Mouse (Mus musculus) heart, embryonic 13.5 days (tissue): Measurements from ENCODE around the gene Cyp4f14. TPM values are rescaled to one million over a fixed set of nuclear protein-coding genes. Genes with fewer than 3 reads are reported as not detected.
"Not testable (repeated sequence)": the region's sequence is repeated elsewhere in the genome, so short reads cannot be mapped to it uniquely, and the experiment has no call there.

Experiments used
- ATAC-seq: fragments of 200-750 bp; cut with Nextera tagmentation; 2 replicates; pipeline ENCODE4 v1.8.0; 2017; ENCODE audit warnings: moderate TSS enrichment; ENCODE audit not compliant: insufficient number of reproducible peaks, low FRiP score, low TSS enrichment; ENCODE audit errors: extremely low read depth
- H3K27ac ChIP-seq: fragments of 300-500 bp; sonication (generic); replicated peaks from 2 replicates; pipeline ENCODE4 v1.5.1; 2015; ENCODE audit warnings: moderate library complexity, mild to moderate bottlenecking, inconsistent platforms
- H3K27me3 ChIP-seq: fragments of 300-500 bp; sonication (generic); replicated peaks from 2 replicates; pipeline ENCODE4 v1.6.1; 2015; ENCODE audit warnings: mild to moderate bottlenecking, inconsistent platforms
- H3K36me3 ChIP-seq: fragments of 300-500 bp; sonication (generic); 2 replicates; pipeline ENCODE4 v1.6.1; 2015; ENCODE audit warnings: mild to moderate bottlenecking, inconsistent platforms
- H3K4me1 ChIP-seq: fragments of 300-500 bp; sonication (generic); 2 replicates; pipeline ENCODE4 v1.6.1; 2015; ENCODE audit warnings: inconsistent platforms
- H3K4me2 ChIP-seq: fragments of 300-500 bp; sonication (generic); 2 replicates; pipeline ENCODE4 v1.6.1; 2015; ENCODE audit warnings: inconsistent platforms, mild to moderate bottlenecking, moderate library complexity
- H3K4me3 ChIP-seq: fragments of 300-500 bp; sonication (generic); 2 replicates; pipeline ENCODE4 v1.5.1; 2015; ENCODE audit warnings: moderate library complexity, mild to moderate bottlenecking, inconsistent platforms
- H3K9ac ChIP-seq: fragments of 300-500 bp; sonication (generic); 2 replicates; pipeline ENCODE4 v1.6.1; 2015; ENCODE audit warnings: inconsistent platforms, mild to moderate bottlenecking, moderate library complexity
- H3K9me3 ChIP-seq: fragments of 300-500 bp; sonication (generic); 2 replicates; pipeline ENCODE4 v1.6.1; 2016; ENCODE audit warnings: inconsistent platforms
- WGBS: fragments of 180-500 bp; shearing (Covaris S2); methylation state at CpG from one replicate; pipeline ENCODE4 v1.1.7; 2015; ENCODE audit warnings: mixed read lengths; 5-methylcytosine and 5-hydroxymethylcytosine counted together
- polyA plus RNA-seq: library from polyadenylated mRNA; unstranded; fragments of >200 nt; fragmentation: Nextera tagmentation; extraction: Ambion mirVana; gene quantifications from 2 replicates; pipeline ENCODE4 v1.2.1, GENCODE M21; 2015

Gene Cyp4f14
- polyA plus RNA-seq, 1 experiment from 2014 or later, result not detected

- Histone ChIP-seq H3K4me2 (peak within 1 kb of the TSS; percentile 86), H3K27me3 (0 out of 2 replicates have a peak, but pooled peaks cover 5% of the 10 kb centered on the region), H3K4me3 (peak within 1 kb of the TSS; percentile 89), H3K36me3 (peaks cover 15% of the 10 kb centered on the region), H3K27ac (peak within 1 kb of the TSS; percentile 88), H3K4me1 (peaks cover 10% of the 10 kb centered on the region), H3K9ac (peak within 1 kb of the TSS; percentile 97), H3K9me3 (no peaks in the 10 kb centered on the region)
- WGBS, result 12% methylated on average over 33 of the region's 33 CpGs
- peak; percentile 95 for ATAC-seq
Observed at GRCm38 (mm10) chr17:32891239-32892180, 25.6 kb downstream of the Cyp4f14 start, which contains the start of gene Zfp870. TSS of gene Zfp870 (minus strand) at chr17:32891642.

GRCm38 (mm10) chr17:32890852-32891238 is 26.3 kb downstream of the Cyp4f14 start:
- WGBS, result 4% methylated on average over 11 of the region's 11 CpGs
- no peak for ATAC-seq
- 0 out of 2 replicates have a peak, but pooled peaks cover 5% of the 10 kb centered on the region for H3K27me3 ChIP-seq
- peaks cover 15% of the 10 kb centered on the region for H3K36me3 ChIP-seq
- peaks cover 10% of the 10 kb centered on the region for H3K4me1 ChIP-seq
- H3K27ac ChIP-seq, result peak overlapping the region; percentile 88
- H3K4me3 ChIP-seq, result peak overlapping the region; percentile 89
- peak overlapping the region; percentile 86 for H3K4me2 ChIP-seq
- H3K9ac ChIP-seq, result peak overlapping the region; percentile 97
- no peaks in the 10 kb centered on the region for H3K9me3 ChIP-seq

GRCm38 (mm10) chr17:32889611-32890010 is 27.5 kb downstream of the Cyp4f14 start:
- Histone ChIP-seq H3K27ac (no peak overlapping the region), H3K9me3 (no peaks in the 10 kb centered on the region), H3K27me3 (0 out of 2 replicates have a peak, but pooled peaks cover 2% of the 10 kb centered on the region), H3K4me3 (no peak overlapping the region), H3K4me1 (peaks cover 10% of the 10 kb centered on the region), H3K36me3 (peaks cover 27% of the 10 kb centered on the region), H3K4me2 (no peak overlapping the region), H3K9ac (no peak overlapping the region)
- ATAC-seq, result no peak
- WGBS, result 93% methylated on average over 6 of the region's 6 CpGs

GRCm38 (mm10) chr17:32880320-32881218 is 36.6 kb downstream of the Cyp4f14 start:
- H3K4me3 ChIP-seq, result no peak overlapping the region
- H3K27me3 ChIP-seq, result peaks cover 16% of the 10 kb centered on the region
- H3K27ac ChIP-seq, result no peak overlapping the region
- H3K4me2 ChIP-seq, result no peak overlapping the region
- 85% methylated on average over 14 of the region's 14 CpGs for WGBS
- no peaks in the 10 kb centered on the region for H3K9me3 ChIP-seq
- no peak overlapping the region for H3K9ac ChIP-seq
- no peak for ATAC-seq
- peaks cover 5% of the 10 kb centered on the region; the same call in 1 of the 2 replicates for H3K4me1 ChIP-seq
- H3K36me3 ChIP-seq, result peaks cover 67% of the 10 kb centered on the region

- Histone ChIP-seq H3K27ac (no peak overlapping the region), H3K4me3 (no peak overlapping the region), H3K9me3 (no peaks in the 10 kb centered on the region), H3K4me2 (no peak overlapping the region), H3K9ac (no peak overlapping the region), H3K27me3 (peaks cover 16% of the 10 kb centered on the region), H3K4me1 (peaks cover 5% of the 10 kb centered on the region; the same call in 1 of the 2 replicates), H3K36me3 (peaks cover 49% of the 10 kb centered on the region)
- WGBS, result 89% methylated on average over 11 of the region's 11 CpGs
- no peak for ATAC-seq
Observed at GRCm38 (mm10) chr17:32878773-32879172, 38.4 kb downstream of the Cyp4f14 start.

GRCm38 (mm10) chr17:32877471-32878171 is 39.5 kb downstream of the Cyp4f14 start:
- Histone ChIP-seq H3K36me3 (peaks cover 38% of the 10 kb centered on the region), H3K27me3 (peaks cover 16% of the 10 kb centered on the region), H3K9ac (no peak overlapping the region), H3K4me1 (peaks cover 5% of the 10 kb centered on the region; the same call in 1 of the 2 replicates), H3K27ac (no peak overlapping the region), H3K4me2 (peak overlapping the region; percentile 57), H3K9me3 (no peaks in the 10 kb centered on the region), H3K4me3 (no peak overlapping the region; the same call in 1 of the 2 replicates)
- 4% methylated on average over 22 of the region's 22 CpGs for WGBS
- no peak for ATAC-seq

- Histone ChIP-seq H3K4me1 (peaks cover 2% of the 10 kb centered on the region; the same call in 1 of the 2 replicates), H3K36me3 (no peaks in the 10 kb centered on the region), H3K9ac (no peak overlapping the region), H3K4me3 (no peak overlapping the region), H3K9me3 (no peaks in the 10 kb centered on the region), H3K4me2 (no peak overlapping the region), H3K27ac (no peak overlapping the region), H3K27me3 (peaks cover 9% of the 10 kb centered on the region; the same call in 1 of the 2 replicates)
- WGBS, result 61% methylated on average over 5 of the region's 5 CpGs
- ATAC-seq, result no peak
Observed at GRCm38 (mm10) chr17:32872696-32873095, 44.4 kb downstream of the Cyp4f14 start.

- Histone ChIP-seq H3K27ac (no peak overlapping the region), H3K36me3 (no peaks in the 10 kb centered on the region), H3K9ac (no peak overlapping the region), H3K4me2 (no peak overlapping the region), H3K4me1 (no peaks in the 10 kb centered on the region), H3K27me3 (peaks cover 9% of the 10 kb centered on the region; the same call in 1 of the 2 replicates), H3K9me3 (no peaks in the 10 kb centered on the region), H3K4me3 (no peak overlapping the region)
- ATAC-seq, result no peak
- 63% methylated on average over 4 of the region's 4 CpGs for WGBS
Observed at GRCm38 (mm10) chr17:32872091-32872490, 45.1 kb downstream of the Cyp4f14 start.

- no peak for ATAC-seq
Observed at GRCm38 (mm10) chr17:32871483-32871882, 45.7 kb downstream of the Cyp4f14 start.

GRCm38 (mm10) chr17:32867266-32867665 is 49.9 kb downstream of the Cyp4f14 start:
- not testable (repeated sequence) for H3K9me3 ChIP-seq, H3K4me2 ChIP-seq, H3K4me3 ChIP-seq, H3K4me1 ChIP-seq, H3K27ac ChIP-seq, ATAC-seq, H3K9ac ChIP-seq, H3K36me3 ChIP-seq, H3K27me3 ChIP-seq
- WGBS, result 45% methylated on average over 5 of the region's 7 CpGs

More at GRCm38 (mm10) chr17:32871483-32871882, 45.7 kb downstream of the Cyp4f14 start:
- H3K9me3 ChIP-seq, result no peaks in the 10 kb centered on the region
- H3K9ac ChIP-seq, result no peak overlapping the region
- H3K4me3 ChIP-seq, result no peak overlapping the region
- no peak overlapping the region for H3K27ac ChIP-seq
- no peaks in the 10 kb centered on the region for H3K4me1 ChIP-seq
- H3K27me3 ChIP-seq, result peaks cover 2% of the 10 kb centered on the region; the same call in 1 of the 2 replicates
- H3K36me3 ChIP-seq, result no peaks in the 10 kb centered on the region
- 88% methylated on average over 1 of the region's 1 CpGs for WGBS
- no peak overlapping the region for H3K4me2 ChIP-seq
